Mouse (Mus musculus) midbrain, embryonic 15.5 days (tissue): ENCODE data around the gene Aph1b. TPM values are rescaled to one million over a fixed set of nuclear protein-coding genes. Genes with fewer than 3 reads are reported as not detected.
A peak's percentile ranks its signal among the peaks of the same experiment; 100 is the strongest.

Experiments
- ATAC-seq: fragments of 200-750 bp; cut with Nextera tagmentation; replicated peaks from 2 replicates; pipeline ENCODE4 v1.8.0; 2017; ENCODE audit warnings: moderate TSS enrichment
- H3K27ac ChIP-seq: fragments of 300-500 bp; sonication (generic); 2 replicates; pipeline ENCODE4 v1.5.1; 2015; ENCODE audit warnings: mild to moderate bottlenecking, inconsistent platforms
- H3K27me3 ChIP-seq: fragments of 300-500 bp; sonication (generic); replicated peaks from 2 replicates; pipeline ENCODE4 v1.6.1; 2015; ENCODE audit warnings: inconsistent platforms
- H3K36me3 ChIP-seq: fragments of 300-500 bp; sonication (generic); replicated peaks from 2 replicates; pipeline ENCODE4 v1.6.1; 2015; ENCODE audit warnings: inconsistent platforms
- H3K4me1 ChIP-seq: fragments of 300-500 bp; sonication (generic); 2 replicates; pipeline ENCODE4 v1.6.1; 2015; ENCODE audit warnings: inconsistent platforms
- H3K4me2 ChIP-seq: fragments of 300-500 bp; sonication (generic); 2 replicates; pipeline ENCODE4 v1.6.1; 2015; ENCODE audit warnings: inconsistent platforms, mild to moderate bottlenecking, moderate library complexity
- H3K4me3 ChIP-seq: fragments of 300-500 bp; sonication (generic); 2 replicates; pipeline ENCODE4 v1.5.1; 2015; ENCODE audit warnings: mild to moderate bottlenecking, inconsistent platforms
- H3K9ac ChIP-seq: fragments of 300-500 bp; sonication (generic); 2 replicates; pipeline ENCODE4 v1.6.1; 2015; ENCODE audit warnings: mild to moderate bottlenecking, inconsistent platforms
- H3K9me3 ChIP-seq: fragments of 300-500 bp; sonication (generic); 2 replicates; pipeline ENCODE4 v1.6.1; 2016; ENCODE audit warnings: inconsistent platforms
- WGBS: fragments of 180-500 bp; shearing (Covaris S2); methylation state at CpG from one replicate; pipeline ENCODE4 v1.1.7; 2015; ENCODE audit warnings: mixed read lengths; 5-methylcytosine and 5-hydroxymethylcytosine counted together
- polyA plus RNA-seq: library from polyadenylated mRNA; unstranded; fragments of >200 nt; fragmentation: Nextera tagmentation; extraction: Ambion mirVana; gene quantifications from 2 replicates; pipeline ENCODE4 v1.2.1, GENCODE M21; 2015

Aph1b gene
- polyA plus RNA-seq, 1 experiment from 2014 or later, result 21.5 TPM

DNA sequence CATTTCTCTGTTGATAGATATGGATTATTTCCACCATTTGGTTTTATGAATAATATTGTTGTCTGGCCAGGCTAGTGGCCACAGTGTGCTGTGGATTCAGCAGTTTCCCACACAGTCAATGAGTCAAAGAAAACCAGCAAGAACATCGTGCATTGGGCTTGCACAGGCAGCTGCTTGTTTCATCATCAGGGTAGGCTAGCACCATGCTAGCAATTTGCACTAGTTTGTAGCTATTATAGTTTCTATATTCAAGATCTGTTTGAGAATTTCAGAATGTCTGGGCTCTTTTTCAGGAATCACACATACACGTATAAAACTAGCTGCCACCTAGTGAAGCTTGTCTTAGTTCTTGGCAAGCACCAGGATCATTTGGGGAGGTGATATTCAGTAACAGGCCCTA is 60.2 kb downstream of the Aph1b start:
- H3K4me2 ChIP-seq, result no peak overlapping the region
- H3K4me3 ChIP-seq, result no peak overlapping the region
- 94% methylated on average over 2 of the region's 2 CpGs for WGBS
- H3K27me3 ChIP-seq, result no peaks in the 10 kb centered on the region
- H3K27ac ChIP-seq, result no peak overlapping the region
- H3K4me1 ChIP-seq, result peaks cover 4% of the 10 kb centered on the region; the same call in 1 of the 2 replicates
- no peaks in the 10 kb centered on the region for H3K36me3 ChIP-seq
- ATAC-seq, result no peak
- no peaks in the 10 kb centered on the region for H3K9me3 ChIP-seq
- H3K9ac ChIP-seq, result no peak overlapping the region

DNA sequence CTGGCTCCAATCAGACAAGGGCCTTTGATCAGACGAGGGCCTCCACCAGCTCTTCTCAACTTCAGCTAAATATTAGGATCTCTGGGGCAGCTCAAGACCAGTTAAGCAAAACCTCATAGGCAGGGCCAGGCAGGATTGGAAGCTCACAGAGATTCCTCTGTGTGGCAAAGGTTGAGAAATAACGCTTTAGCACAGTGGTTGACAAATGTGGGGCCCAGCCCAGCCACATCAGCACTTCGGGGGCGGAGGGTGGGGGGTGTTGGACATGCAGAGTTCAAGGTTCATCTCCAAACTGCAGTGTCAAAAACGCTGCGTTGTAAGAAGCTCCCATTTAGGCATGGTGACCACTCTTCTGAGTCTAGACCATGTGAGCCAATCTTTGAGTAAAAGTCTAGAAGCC is 60.7 kb downstream of the Aph1b start:
- Histone ChIP-seq H3K9ac (no peak overlapping the region), H3K4me3 (no peak overlapping the region), H3K27me3 (no peaks in the 10 kb centered on the region), H3K27ac (no peak overlapping the region), H3K36me3 (no peaks in the 10 kb centered on the region), H3K4me2 (no peak overlapping the region), H3K4me1 (peaks cover 4% of the 10 kb centered on the region; the same call in 1 of the 2 replicates), H3K9me3 (no peaks in the 10 kb centered on the region)
- 90% methylated on average over 6 of the region's 6 CpGs for WGBS
- ATAC-seq, result no peak

DNA sequence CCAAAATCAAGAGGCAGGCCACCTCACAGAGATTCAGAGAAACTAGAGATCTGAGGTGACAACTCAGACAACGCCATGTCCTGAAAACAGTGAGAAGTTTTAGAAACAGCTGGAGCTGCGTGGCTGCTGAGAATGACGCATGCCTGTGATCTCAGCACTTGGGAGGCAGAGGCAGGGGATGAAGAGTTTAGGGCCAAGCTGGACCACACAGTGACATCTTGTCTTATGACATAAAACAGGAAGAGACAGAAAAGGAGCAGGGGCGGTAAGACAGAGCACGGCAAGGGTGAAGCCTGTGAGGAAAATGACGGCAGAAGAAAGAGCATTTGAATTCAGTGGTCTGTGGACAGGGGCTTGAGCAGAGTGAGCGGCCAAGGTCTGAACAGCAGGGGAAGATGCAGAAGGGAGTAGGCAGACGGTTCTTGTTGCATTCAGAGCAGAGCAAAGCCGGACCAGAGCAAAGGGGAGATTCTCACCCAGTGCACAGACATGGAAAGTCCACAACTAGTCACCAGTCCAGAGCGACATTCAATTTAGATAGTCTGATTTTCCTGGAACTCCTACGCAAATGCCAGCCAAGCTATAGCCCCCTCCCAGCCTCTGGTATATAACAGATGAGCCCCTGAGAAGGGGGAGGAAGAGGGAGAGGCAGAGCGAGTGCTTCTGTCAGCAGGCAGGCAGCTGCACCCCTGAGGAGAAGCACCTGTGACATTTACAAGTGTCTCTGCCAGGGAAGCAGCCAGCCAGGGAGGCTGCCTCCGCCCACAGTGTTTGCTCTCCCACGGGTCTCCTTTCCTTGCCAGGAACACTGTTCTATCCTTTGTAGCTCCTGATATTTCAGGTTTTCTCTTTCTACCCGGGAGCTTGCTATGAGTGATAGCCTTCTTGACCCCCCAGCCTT is 62.2 kb downstream of the Aph1b start:
- Histone ChIP-seq H3K4me1 (peaks cover 4% of the 10 kb centered on the region; the same call in 1 of the 2 replicates), H3K9ac (no peak overlapping the region), H3K27ac (no peak overlapping the region), H3K4me3 (no peak overlapping the region), H3K36me3 (no peaks in the 10 kb centered on the region), H3K9me3 (no peaks in the 10 kb centered on the region), H3K4me2 (no peak overlapping the region), H3K27me3 (no peaks in the 10 kb centered on the region)
- WGBS, result 55% methylated on average over 15 of the region's 15 CpGs
- 0 out of 2 replicates have a peak, but pooled peaks have one; percentile 42 for ATAC-seq

DNA sequence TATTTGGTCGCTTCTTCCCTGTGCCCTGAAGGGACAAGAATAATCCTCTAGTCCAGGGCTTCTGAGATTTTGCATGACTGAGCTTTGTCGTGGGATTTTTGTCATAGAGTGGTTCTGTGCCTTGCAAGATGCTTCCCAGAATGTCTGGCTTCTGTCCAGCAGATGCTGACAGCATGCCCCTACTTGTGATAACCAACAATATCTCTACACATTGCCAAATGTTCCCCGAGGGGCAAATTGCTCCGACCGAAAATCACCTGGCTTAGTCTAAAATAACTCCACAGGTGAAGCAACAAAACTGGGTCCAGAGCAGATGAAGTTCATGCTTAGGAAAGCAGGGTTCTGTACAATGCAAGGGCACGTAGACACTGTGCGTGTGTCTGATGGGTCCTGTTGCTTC is 64.0 kb downstream of the Aph1b start:
- H3K27ac ChIP-seq, result no peak overlapping the region
- H3K4me2 ChIP-seq, result no peak overlapping the region
- no peak for ATAC-seq
- 83% methylated on average over 7 of the region's 7 CpGs for WGBS
- H3K4me3 ChIP-seq, result no peak overlapping the region
- no peaks in the 10 kb centered on the region for H3K9me3 ChIP-seq
- H3K9ac ChIP-seq, result no peak overlapping the region
- H3K27me3 ChIP-seq, result no peaks in the 10 kb centered on the region
- peaks cover 4% of the 10 kb centered on the region; the same call in 1 of the 2 replicates for H3K4me1 ChIP-seq
- no peaks in the 10 kb centered on the region for H3K36me3 ChIP-seq

DNA sequence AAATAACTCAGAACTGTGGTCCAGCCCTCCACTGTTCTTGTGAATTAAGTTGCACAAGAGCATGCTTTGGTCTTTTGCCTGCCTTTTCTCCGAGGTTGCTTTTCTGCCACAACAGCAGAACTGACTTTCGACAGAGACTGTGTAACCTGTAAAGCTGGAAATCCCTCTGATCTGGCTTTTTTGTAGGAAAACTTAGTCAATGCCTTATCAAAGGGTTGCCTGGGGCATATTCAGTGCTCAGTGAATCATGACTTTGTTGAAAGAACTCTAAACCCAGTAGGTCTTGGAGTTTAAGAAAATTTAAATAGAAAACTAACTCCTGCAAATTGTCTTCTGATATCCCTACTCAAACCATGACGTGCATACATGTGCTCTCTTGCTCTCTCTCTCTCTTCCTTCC is 64.7 kb downstream of the Aph1b start:
- 50% methylated on average over 3 of the region's 3 CpGs for WGBS
- Histone ChIP-seq H3K27ac (no peak overlapping the region), H3K4me3 (no peak overlapping the region), H3K9me3 (no peaks in the 10 kb centered on the region), H3K27me3 (no peaks in the 10 kb centered on the region), H3K4me1 (peaks cover 4% of the 10 kb centered on the region; the same call in 1 of the 2 replicates), H3K4me2 (no peak overlapping the region), H3K36me3 (no peaks in the 10 kb centered on the region), H3K9ac (no peak overlapping the region)
- no peak for ATAC-seq

DNA sequence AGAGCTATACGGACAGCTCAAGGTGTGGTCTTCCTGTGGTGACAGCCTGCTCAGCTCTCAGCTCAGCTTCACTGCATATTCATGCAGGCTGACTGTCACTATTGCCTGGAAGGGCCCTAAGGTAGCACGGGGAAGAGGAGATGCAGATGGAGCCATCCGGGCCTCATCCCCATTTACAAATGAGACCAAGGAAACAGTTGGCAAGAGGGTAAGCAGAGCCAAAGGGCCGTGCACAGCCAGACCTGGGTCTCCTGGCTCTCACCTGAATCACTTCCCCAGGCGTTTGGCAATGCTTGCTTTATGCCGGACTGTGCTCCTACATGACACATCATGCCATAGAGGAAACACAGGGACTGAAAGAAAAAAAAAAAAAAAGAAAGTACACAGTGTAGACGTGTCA is 68.0 kb downstream of the Aph1b start:
- no peak for ATAC-seq

DNA sequence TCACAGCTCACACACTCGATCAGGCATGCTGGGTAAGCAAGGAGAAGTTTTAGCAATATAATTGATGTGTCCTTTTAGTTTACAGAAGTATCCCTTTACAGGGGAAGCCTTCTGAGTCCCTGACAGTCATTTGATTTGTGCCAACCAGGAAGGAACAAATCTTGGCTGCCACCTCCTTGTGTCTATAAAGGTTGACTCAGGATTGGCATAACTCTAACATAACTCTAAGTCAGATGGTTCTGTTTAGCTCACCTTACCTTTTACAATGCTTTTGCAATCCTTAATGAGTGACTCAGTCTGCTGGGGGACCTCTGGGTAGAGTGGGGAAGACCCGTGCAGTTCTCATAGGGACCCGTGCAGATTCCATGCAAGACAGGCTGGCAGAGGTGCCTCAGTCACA is 69.7 kb downstream of the Aph1b start:
- no peak overlapping the region for H3K4me2 ChIP-seq
- 92% methylated on average over 3 of the region's 3 CpGs for WGBS

More for the DNA sequence above, 68.0 kb downstream of the Aph1b start:
- H3K9ac ChIP-seq, result no peak overlapping the region
- H3K36me3 ChIP-seq, result no peaks in the 10 kb centered on the region
- no peaks in the 10 kb centered on the region for H3K27me3 ChIP-seq
- no peak overlapping the region for H3K4me3 ChIP-seq
- no peaks in the 10 kb centered on the region for H3K4me1 ChIP-seq
- WGBS, result 81% methylated on average over 7 of the region's 7 CpGs
- no peaks in the 10 kb centered on the region for H3K9me3 ChIP-seq
- H3K27ac ChIP-seq, result no peak overlapping the region
- H3K4me2 ChIP-seq, result no peak overlapping the region

More for the DNA sequence above, 69.7 kb downstream of the Aph1b start:
- H3K27ac ChIP-seq, result no peak overlapping the region
- H3K9me3 ChIP-seq, result no peaks in the 10 kb centered on the region
- no peak for ATAC-seq
- no peaks in the 10 kb centered on the region for H3K36me3 ChIP-seq
- no peaks in the 10 kb centered on the region for H3K4me1 ChIP-seq
- no peak overlapping the region for H3K4me3 ChIP-seq
- no peak overlapping the region for H3K9ac ChIP-seq
- no peaks in the 10 kb centered on the region for H3K27me3 ChIP-seq

Other genes starting within 250 kb of the Aph1b start
- gene Usp3, start 202.3 kb downstream of the Aph1b start, polyA plus RNA-seq, result 70.3 and 77.3 TPM in 2 replicates
- 1.2 and 2.3 TPM in 2 replicates for gene Car12, start 81.8 kb downstream of the Aph1b start, polyA plus RNA-seq
- gene Gm10647, start 1.5 kb upstream of the Aph1b start, polyA plus RNA-seq, result 0.54 and 0.58 TPM in 2 replicates
- 2.6 and 3.2 TPM in 2 replicates for gene Aph1c, start 39.2 kb upstream of the Aph1b start, polyA plus RNA-seq
- gene Rab8b, start 124.2 kb upstream of the Aph1b start, polyA plus RNA-seq, result 28.5 and 29.0 TPM in 2 replicates
- 179 and 197 TPM in 2 replicates for gene Rps27l, start 150.6 kb upstream of the Aph1b start, polyA plus RNA-seq
- gene Lactb, start 180.0 kb upstream of the Aph1b start, polyA plus RNA-seq, result 10.8 and 11.2 TPM in 2 replicates